Mouse (Mus musculus): ENCODE measurements at regions not wholly inside any gene's neighbourhood (a gene's known extent, or its start where the extent isn't known, plus 50 kb on each side); places are given as distances from the start of the nearest gene placed in this dataset.

DNA sequence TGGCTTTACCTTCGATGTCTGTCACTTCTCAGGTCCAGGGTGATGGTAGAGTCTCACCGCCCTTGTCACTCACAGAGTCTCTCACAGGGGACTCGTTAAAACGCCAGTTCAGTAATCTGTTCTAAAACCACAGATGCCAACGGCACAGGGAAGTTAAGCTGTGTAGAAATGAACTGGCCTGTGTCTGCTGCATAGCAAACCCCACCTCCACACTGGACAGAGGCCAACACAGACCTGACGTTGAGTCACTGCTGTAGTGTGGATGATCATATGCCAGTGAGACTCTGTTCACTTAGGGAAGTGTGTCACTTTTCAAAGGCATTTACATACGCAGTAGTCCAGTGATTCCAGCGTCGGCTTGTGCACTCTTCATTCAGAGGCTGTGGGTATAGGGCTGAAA lies 54.7 kb upstream of the Echdc3 start:
- no peak for TF ChIP-seq CTCF (IDR thresholded peaks at IDR 0.05; ENCODE audit: low read depth)
- no peak for TF ChIP-seq EP300 (optimal IDR thresholded peaks at IDR 0.05)

Measured in stomach, postnatal 0 days (tissue).